Mouse (Mus musculus) limb, embryonic 14.5 days (tissue): ENCODE results near the gene Fam168a. TPM values are rescaled to one million over a fixed set of nuclear protein-coding genes. Genes with fewer than 3 reads are reported as not detected.

Experiments
- ATAC-seq: fragments of 200-750 bp; cut with Nextera tagmentation; 2 replicates; pipeline ENCODE4 v1.8.0; 2017; ENCODE audit warnings: low read depth, moderate number of reproducible peaks, moderate TSS enrichment; ENCODE audit not compliant: low FRiP score
- DNase-seq: peaks from one replicate; pipeline ENCODE4 v3.0.0-alpha.2; 2015; ENCODE audit warnings: low spot score
- H3K27ac ChIP-seq: fragments of 300-500 bp; sonication (generic); replicated peaks from 2 replicates; pipeline ENCODE4 v1.5.1; 2014; ENCODE audit warnings: low read depth, mild to moderate bottlenecking, low read length, moderate library complexity, mixed read lengths
- H3K27me3 ChIP-seq: fragments of 300-500 bp; sonication (generic); 2 replicates; pipeline ENCODE4 v1.6.1; 2014; ENCODE audit warnings: low read length, mixed read lengths; ENCODE audit not compliant: control insufficient read depth, insufficient read depth
- H3K36me3 ChIP-seq: fragments of 300-500 bp; sonication (generic); 2 replicates; pipeline ENCODE4 v1.6.1; 2014; ENCODE audit warnings: mild to moderate bottlenecking, low read length, moderate library complexity, mixed read lengths; ENCODE audit not compliant: control insufficient read depth, insufficient read depth
- H3K4me1 ChIP-seq: fragments of 300-500 bp; sonication (generic); 2 replicates; pipeline ENCODE4 v1.6.1; 2014; ENCODE audit warnings: antibody characterized with exemption, low read length, mixed read lengths; ENCODE audit not compliant: control insufficient read depth, insufficient read depth
- H3K4me2 ChIP-seq: fragments of 300-500 bp; sonication (generic); replicated peaks from 2 replicates; pipeline ENCODE4 v1.6.1; 2014; ENCODE audit warnings: low read depth, mild to moderate bottlenecking, low read length, moderate library complexity; ENCODE audit not compliant: severe bottlenecking
- H3K4me3 ChIP-seq: fragments of 300-500 bp; sonication (generic); replicated peaks from 2 replicates; pipeline ENCODE4 v1.5.1; 2014; ENCODE audit warnings: low read length
- H3K9ac ChIP-seq: fragments of 300-500 bp; sonication (generic); 2 replicates; pipeline ENCODE4 v1.6.1; 2014; ENCODE audit warnings: mild to moderate bottlenecking, low read depth, low read length, moderate library complexity; ENCODE audit not compliant: severe bottlenecking
- H3K9me3 ChIP-seq: fragments of 300-500 bp; sonication (generic); 2 replicates; pipeline ENCODE4 v1.6.1; 2016; ENCODE audit warnings: low read length; ENCODE audit not compliant: control insufficient read depth
- POLR2A ChIP-seq: fragments of 200-500 bp; IDR thresholded peaks from 2 replicates; pipeline ENCODE4 v1.8.0; 2012; ENCODE audit warnings: inconsistent platforms, mild to moderate bottlenecking, moderate library complexity, borderline replicate concordance; ENCODE audit not compliant: insufficient read depth, insufficient read length; ENCODE audit errors: extremely low read depth
- WGBS: fragments of 180-500 bp; shearing (Covaris S2); extraction: QIAGEN DNeasy Blood & Tissue Kit; methylation state at CpG from one replicate; pipeline ENCODE4 v1.1.7; 2014; 5-methylcytosine and 5-hydroxymethylcytosine counted together
- polyA plus RNA-seq, 2 experiments: library from polyadenylated mRNA; depleted of rRNA in 1 of 2; stranded (reverse) in 1 of 2; unstranded in 1 of 2; fragments of >200 nt; fragmentation: Nextera tagmentation in 1 of 2; extraction: Ambion mirVana in 1 of 2; gene quantifications; 2 replicates each; pipeline versions ENCODE4 v1.2.1 to v1.2.3; 2012 to 2014

Gene Fam168a
- polyA plus RNA-seq, 2 experiments = 49.9 to 56.5 TPM

DNA sequence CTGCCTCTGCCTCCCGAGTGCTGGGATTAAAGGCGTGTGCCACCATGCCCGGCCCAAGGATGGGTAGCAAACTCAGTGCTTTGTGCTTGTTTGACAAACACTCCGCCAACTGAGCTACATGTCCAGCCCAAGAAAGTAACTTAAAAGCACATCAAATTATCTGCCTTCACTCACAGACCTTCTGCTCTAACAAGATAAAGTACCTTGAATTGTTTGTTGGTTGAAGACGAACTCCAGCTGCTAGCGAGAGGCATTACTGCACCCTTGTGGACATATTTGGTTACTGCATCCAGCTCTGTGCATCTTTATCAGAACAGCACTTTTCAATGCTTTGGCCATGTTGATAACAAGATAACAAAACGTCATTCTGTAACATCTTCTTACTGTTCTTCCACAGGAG, 21.9 kb upstream of the Fam168a start:
- DNase-seq (peak; percentile 76), ATAC-seq (no peak)
- Histone ChIP-seq H3K9ac (no peak overlapping the region), H3K36me3 (no peaks in the 10 kb centered on the region), H3K4me2 (no peak overlapping the region), H3K9me3 (no peaks in the 10 kb centered on the region), H3K27ac (no peak overlapping the region), H3K4me3 (no peak overlapping the region), H3K27me3 (no peaks in the 10 kb centered on the region), H3K4me1 (0 out of 2 replicates have a peak, but pooled peaks cover under 1% of the 10 kb centered on the region)
- TF ChIP-seq POLR2A = no peak
- WGBS = 53% methylated on average over 7 of the region's 7 CpGs

DNA sequence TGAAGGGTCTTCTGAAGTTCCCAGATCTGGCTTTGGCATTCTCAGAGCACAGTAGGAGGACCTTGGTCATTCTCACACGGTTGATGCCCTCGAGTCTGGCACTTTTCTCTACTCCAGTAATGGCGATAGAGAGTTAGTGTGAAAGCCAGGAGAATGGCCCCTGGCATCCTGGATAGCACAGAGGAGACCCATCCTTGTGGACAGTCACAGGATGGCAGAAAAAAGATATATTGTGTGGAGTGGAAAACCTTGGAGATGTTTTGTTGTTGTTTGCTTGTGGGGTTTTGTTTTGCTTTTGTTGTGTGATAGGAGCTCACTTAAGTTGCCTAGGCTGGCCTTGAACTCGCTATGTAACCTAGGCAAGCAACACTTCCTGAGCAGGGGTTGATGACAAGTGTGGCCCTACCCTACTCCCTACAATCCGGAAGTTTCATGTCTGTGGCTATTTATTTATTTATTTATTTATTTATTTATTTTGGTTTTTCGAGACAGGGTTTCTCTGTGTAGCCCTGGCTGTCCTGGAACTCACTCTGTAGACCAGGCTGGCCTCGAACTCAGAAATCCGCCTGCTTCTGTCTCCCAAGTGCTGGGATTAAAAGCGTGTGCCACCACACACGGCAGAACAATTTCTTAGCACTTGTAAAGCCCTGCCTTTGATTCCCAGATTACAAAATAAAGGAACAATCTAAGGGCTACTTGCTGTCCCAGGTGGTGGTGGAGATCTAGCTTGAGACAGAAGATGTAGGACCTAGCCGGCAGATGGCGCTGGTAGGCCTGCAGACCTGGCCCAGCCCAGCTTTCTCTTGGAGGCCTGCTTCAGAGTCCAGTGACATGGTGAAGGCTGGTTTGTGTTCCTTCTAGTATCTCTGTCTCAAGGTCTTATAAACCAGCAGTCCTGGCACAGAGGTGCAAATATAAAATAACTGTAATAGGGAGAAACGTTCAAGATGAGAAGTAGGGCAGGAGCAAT, 21.1 kb upstream of the Fam168a start:
- 35% methylated on average over 13 of the region's 13 CpGs for WGBS

DNA sequence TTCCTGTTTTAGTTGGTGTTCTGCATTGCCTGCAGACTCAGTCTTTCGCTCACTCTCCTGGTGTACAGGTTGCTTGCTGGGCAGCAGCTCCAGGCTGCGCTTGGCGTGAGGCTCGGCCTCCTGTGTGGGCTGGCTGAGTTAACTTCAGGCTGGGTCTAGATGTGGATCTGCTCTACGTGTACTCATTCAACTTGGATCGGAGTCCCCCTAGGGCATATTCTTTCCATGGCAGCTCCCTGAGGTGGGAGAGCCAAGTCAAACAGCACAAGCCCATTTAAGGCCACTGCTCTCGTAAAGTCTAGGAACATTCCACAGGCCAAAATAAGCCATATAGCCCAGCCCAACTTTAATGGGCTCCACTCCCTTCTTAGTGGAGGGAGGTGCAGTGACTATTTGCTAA, 18.0 kb upstream of the Fam168a start:
- Histone ChIP-seq H3K9ac (no peak overlapping the region), H3K4me3 (no peak overlapping the region), H3K9me3 (no peaks in the 10 kb centered on the region), H3K36me3 (no peaks in the 10 kb centered on the region), H3K4me1 (no peaks in the 10 kb centered on the region), H3K27me3 (no peaks in the 10 kb centered on the region), H3K4me2 (no peak overlapping the region), H3K27ac (no peak overlapping the region)
- peak; percentile 53 for DNase-seq
- TF ChIP-seq POLR2A = no peak
- 57% methylated on average over 7 of the region's 7 CpGs for WGBS
- ATAC-seq = peak; percentile 56

More for the DNA sequence above, 21.1 kb upstream of the Fam168a start:
- no peak for TF ChIP-seq POLR2A
- no peaks in the 10 kb centered on the region for H3K27me3 ChIP-seq
- no peak overlapping the region for H3K4me3 ChIP-seq
- no peak overlapping the region for H3K9ac ChIP-seq
- no peak overlapping the region for H3K4me2 ChIP-seq
- H3K9me3 ChIP-seq = no peaks in the 10 kb centered on the region
- no peak overlapping the region for H3K27ac ChIP-seq
- no peaks in the 10 kb centered on the region for H3K36me3 ChIP-seq
- peak; percentile 78; the same call in 1 of the 2 replicates for ATAC-seq
- DNase-seq = peak; percentile 85
- no peaks in the 10 kb centered on the region for H3K4me1 ChIP-seq

DNA sequence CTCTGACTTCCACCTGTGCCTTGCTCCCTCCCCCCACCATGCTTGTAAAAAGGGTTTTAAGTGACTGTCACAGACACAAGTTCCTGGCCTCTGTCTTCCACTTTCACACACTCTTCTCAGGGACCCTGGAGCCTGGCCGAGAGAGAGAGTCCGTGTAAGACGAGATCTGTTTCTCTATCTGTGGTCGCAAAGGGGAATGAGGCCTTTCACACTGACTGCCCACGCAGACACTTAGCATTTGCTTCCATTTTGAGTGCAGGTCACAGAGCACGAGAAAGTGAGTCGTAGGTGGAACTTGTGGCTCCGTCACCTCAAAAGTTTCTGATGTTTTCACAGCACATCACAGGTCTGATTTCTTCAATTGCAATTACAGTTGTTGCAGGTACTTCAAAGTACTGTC, 13.2 kb upstream of the Fam168a start:
- Histone ChIP-seq H3K36me3 (no peaks in the 10 kb centered on the region), H3K9ac (no peak overlapping the region), H3K27ac (no peak overlapping the region), H3K4me2 (no peak overlapping the region), H3K27me3 (no peaks in the 10 kb centered on the region), H3K4me1 (no peaks in the 10 kb centered on the region), H3K4me3 (no peak overlapping the region), H3K9me3 (no peaks in the 10 kb centered on the region)
- WGBS = 61% methylated on average over 8 of the region's 8 CpGs
- no peak for ATAC-seq
- no peak for DNase-seq
- TF ChIP-seq POLR2A = no peak

DNA sequence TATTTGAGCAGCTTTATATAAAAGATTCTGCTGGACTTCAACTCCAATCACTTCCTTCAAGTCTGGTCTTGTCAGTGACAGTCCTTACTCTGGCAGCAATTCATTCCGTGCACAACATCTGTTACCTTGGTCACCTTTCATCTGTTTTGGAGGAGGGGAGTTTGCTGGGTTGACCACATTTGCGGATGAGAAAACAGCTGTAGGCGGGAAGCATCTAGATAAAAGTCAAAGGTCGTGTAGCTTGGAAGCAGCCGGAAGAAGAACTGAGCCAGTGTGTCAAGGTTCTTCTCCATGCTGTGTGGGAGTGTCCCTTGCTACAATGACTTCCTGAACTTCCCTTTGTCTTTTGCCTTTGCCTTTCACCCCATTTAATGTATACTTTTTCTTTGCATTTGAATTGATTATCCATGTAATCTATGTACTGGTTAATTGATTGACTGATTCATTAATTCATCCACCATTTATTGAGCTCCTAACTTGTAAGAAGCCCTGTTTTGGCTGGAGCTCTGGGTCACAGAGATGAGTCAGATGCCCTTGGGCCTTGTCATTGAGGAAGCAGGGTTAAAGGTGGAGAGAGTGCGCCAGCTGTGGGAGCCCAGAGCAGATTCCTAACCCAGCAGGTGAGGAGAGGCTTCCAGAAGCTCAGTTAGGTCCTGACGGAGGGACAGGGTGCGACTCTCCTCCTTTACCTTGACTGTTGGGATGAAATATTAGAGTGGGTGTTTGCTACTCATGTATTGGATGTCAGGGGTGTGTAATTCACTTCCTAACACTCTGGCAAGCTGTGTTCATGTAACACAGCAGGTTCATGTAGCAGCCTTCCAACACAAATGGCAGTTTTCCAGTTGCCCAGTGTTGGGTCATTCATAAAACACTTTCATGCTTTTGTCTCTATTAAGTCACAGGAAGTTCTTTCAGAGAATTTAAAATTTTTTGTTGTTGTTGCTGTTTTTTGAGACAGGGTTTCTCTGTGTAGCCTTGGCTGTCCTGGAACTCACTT, 6.4 kb upstream of the Fam168a start:
- H3K4me2 ChIP-seq = no peak overlapping the region
- TF ChIP-seq POLR2A = no peak
- ATAC-seq (no peak), DNase-seq (no peak)
- H3K27me3 ChIP-seq = no peaks in the 10 kb centered on the region
- no peak overlapping the region for H3K4me3 ChIP-seq
- no peaks in the 10 kb centered on the region for H3K9me3 ChIP-seq
- no peak overlapping the region for H3K27ac ChIP-seq
- 51% methylated on average over 8 of the region's 8 CpGs for WGBS
- H3K9ac ChIP-seq = no peak overlapping the region
- no peaks in the 10 kb centered on the region for H3K36me3 ChIP-seq
- H3K4me1 ChIP-seq = no peaks in the 10 kb centered on the region
